Mouse (Mus musculus): ENCODE data around the gene Ascl3.

GRCm38 (mm10) chr7:109680879-109681278, 50.6 kb downstream of the Ascl3 start:
- TF ChIP-seq POLR2A (IDR thresholded peaks at IDR 0.05; ENCODE audit: low read depth, low read length) (no peak), CTCF (IDR thresholded peaks at IDR 0.05; ENCODE audit: borderline replicate concordance, insufficient read depth, low read length) (no peak)
